Mouse (Mus musculus): ENCODE results near the gene Gpatch3. TPM values are rescaled to one million over a fixed set of nuclear protein-coding genes. Genes with fewer than 3 reads are reported as not detected.

Gene Gpatch3
- polyA plus RNA-seq (2014; fragmentation: Illumina TruSeq; extraction: RNeasy Lipid Tissue Mini Kit (QIAGEN cat#74804)) = not detected

DNA sequence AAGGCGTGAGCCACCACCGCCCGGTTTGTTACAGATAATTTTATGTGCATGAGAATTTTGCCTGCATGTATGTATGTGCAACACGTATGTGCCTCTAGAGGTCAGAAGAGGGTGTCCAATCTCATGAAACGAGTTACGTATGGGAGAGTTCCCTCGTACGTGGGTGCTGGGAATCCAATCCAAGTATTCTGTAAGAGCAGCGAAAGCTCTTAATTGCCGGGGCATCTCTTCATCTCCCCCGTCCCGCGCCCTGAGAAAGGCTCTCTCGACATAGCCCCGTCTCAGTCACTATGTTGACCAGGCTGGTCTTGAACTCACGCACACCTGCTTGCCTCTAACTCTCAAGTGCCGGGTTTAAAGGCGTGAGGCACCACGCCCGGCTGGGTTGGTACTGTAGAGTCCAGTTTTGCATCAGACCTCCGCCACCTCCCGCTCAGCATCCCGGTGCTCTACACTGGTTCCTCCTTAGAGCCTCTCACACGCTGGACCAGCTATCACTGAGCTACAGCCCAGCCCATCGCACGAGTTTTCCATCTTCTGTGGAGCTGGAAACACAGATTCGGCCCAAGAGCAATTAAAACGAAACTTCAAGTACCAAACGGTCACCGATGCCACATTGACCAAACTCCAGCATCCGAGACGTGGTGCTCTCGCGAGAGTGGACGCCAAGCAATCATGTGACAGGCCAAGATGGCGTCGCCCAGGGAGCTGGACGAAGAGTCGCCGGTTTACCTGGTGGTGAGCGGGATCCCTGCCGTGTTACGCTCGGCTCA lies at the start of gene Gpatch3:
Gene Gpatch3, plus strand, starts transcription at position 676 of the 773 bp plus-strand sequence.

DNA sequence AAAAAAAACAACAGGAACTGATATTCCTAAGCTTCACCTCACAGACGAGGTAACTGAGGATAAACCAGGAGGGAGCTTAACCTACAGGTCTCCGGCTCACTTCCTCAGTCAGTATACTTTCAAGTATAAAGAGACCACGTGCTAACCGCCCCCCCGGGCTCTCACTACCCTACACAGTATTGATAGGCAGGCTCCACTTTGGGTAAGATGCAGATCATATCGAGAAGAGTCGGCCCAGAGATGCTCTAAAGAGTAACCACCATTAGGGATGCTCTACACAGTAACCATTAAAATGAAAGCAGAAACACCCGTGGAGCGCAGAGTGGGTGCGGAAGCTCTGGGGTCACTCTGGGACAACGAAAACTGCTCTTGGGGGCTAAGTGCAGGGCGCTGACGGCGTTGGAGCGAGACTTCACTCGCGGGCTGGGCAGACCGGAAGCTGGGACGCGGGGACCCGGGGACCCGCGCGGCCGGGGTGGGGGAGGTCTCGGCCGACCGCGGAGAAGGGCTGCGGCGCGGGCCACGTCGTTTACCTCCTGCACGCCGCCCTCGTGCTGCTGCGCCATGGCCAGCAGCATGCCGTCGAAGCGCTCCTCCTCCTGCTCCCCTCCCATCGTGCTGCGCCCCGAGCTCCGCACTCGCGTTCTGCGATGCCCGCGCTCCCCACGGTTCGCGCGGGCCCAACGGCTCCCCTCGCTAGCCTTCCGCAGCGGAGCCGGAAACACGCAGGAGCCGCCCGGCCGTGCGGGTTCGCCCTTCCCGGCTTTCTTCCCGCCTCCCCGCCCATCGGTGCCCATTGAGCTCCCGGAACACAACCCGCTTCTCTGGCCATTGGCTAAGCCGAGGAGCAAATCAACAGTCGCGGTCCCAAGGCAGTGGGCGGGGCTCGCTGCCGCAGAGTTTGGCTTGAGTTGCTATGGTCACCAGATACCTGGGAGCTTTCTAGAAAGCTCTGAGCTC lies 29.0 kb upstream of the Gpatch3 start, which contains the start of gene Nudc:
Gene Nudc, minus strand, starts transcription at position 725 of the 960 bp plus-strand sequence.

DNA sequence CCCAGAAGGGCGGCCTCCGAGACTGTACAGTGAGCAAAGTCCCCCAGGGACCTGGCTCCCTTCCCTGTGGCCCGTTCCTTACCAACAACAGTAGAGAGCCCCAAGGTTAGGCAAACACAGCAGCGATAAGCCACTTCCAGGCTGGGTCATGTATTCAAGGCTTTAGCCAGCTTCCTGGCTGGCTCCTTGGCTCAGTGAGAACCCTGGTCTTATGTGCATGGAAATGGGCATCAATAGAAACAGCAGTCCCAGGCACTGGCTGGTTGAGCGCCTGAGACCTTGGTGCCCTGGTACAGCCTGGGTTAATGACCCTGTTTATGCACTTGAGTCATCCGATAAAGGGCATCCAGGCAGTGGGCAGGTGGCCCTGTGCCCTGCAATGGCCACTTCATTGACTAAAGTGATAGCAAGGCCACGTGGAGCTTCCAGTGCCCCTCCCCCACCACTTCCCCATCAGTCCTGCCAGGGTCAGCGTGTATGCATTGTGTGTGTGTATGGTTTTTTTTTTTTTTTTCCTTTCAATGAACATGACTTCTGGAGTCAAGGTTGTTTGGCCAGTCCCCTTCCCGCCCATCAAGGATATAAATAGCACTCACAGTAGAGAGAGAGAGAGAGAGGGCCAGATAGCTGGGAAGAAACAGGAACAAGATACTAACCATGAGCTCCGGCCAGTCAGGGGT lies 21.6 kb upstream of the Gpatch3 start, which contains the start of gene Nr0b2:
Gene Nr0b2, plus strand, starts transcription at position 609 of the 680 bp plus-strand sequence.

DNA sequence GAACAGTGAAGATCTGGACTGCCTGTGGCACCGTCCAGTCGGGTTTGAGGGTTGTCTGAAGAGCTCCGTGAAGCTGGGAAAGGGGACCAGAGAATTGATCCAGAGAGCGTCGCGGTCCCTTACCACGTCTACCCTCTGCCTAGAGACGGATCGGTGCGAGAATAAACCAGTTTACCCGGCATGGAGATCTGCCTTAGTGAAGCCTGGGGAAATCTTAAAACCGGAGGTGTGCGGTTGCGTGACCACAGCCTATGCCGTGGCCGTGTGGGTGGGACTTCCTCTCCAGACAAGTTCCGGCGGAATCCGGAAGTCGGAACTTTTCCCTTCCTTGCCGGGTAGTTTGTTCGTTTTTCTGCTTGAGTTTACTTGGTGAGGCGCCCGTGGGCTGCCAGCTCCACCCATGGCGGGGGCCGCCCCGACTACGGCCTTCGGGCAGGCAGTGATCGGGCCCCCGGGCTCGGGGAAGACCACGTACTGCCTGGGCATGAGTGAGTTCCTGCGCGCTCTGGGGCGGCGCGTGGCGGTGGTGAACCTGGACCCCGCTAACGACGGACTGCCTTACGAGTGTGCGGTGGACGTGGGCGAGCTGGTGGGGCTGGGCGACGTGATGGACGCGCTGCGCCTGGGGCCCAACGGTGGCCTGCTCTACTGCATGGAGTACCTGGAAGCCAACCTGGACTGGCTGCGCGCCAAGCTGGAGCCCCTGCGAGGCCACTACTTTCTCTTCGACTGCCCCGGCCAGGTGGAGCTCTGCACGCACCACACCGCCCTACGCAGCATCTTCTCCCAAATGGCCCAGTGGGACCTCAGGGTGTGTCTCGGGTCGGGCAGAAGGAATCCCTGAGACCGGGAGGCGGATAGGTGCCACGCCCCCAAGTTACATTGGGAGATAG lies 9.8 kb downstream of the Gpatch3 start, which contains the start of gene Gpn2:
Gene Gpn2, plus strand, starts transcription at position 304 of the 893 bp plus-strand sequence.

DNA sequence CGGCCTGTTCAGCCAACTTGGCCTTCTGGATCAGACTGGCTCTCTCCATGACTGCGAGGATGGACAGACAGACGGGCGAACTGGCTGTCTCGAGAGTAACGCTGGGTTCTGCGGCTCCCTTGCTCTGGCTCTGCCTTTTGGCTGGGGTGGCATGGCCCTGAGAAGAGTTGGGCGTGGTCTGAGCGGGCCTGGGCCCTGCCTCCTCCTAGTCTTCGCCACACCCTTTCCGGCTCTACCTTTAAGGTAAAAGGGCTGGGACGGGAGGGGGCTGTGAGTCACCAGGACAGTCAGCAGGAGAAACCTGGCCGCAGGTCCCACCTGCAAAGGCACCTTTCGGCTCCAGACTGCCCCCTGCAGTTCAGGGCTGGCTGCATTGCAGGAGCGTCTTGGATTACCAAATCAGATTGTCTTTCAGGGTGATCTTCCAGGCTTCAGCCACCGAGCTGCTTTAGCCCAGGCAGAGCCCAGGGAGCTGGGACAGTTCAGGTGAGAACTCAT lies 27.2 kb downstream of the Gpatch3 start, which contains the start of gene Sfn:
Gene Sfn, minus strand, starts transcription at position 448 of the 498 bp plus-strand sequence.

Other genes starting within 250 kb of the Gpatch3 start
- 2.3 TPM for gene Wdtc1, start 221.3 kb upstream of the Gpatch3 start, polyA plus RNA-seq (2014; fragmentation: Illumina TruSeq; extraction: RNeasy Lipid Tissue Mini Kit (QIAGEN cat#74804))
- gene Slc9a1, start 205.0 kb upstream of the Gpatch3 start, polyA plus RNA-seq (2014; fragmentation: Illumina TruSeq; extraction: RNeasy Lipid Tissue Mini Kit (QIAGEN cat#74804)) = 1.7 TPM
- gene Tent5b, start 94.6 kb upstream of the Gpatch3 start, polyA plus RNA-seq (2014; fragmentation: Illumina TruSeq; extraction: RNeasy Lipid Tissue Mini Kit (QIAGEN cat#74804)) = 0.46 TPM
- gene Trnp1, start 76.2 kb upstream of the Gpatch3 start, polyA plus RNA-seq (2014; fragmentation: Illumina TruSeq; extraction: RNeasy Lipid Tissue Mini Kit (QIAGEN cat#74804)) = not detected
- not detected for gene Kdf1, start 55.8 kb upstream of the Gpatch3 start, polyA plus RNA-seq (2014; fragmentation: Illumina TruSeq; extraction: RNeasy Lipid Tissue Mini Kit (QIAGEN cat#74804))
- gene Nudc, start 28.7 kb upstream of the Gpatch3 start, polyA plus RNA-seq (2014; fragmentation: Illumina TruSeq; extraction: RNeasy Lipid Tissue Mini Kit (QIAGEN cat#74804)) = 38.6 TPM
- gene Nr0b2, start 21.4 kb upstream of the Gpatch3 start, polyA plus RNA-seq (2014; fragmentation: Illumina TruSeq; extraction: RNeasy Lipid Tissue Mini Kit (QIAGEN cat#74804)) = not detected
- not detected for gene Gpn2, start 9.6 kb downstream of the Gpatch3 start, polyA plus RNA-seq (2014; fragmentation: Illumina TruSeq; extraction: RNeasy Lipid Tissue Mini Kit (QIAGEN cat#74804))
- gene Sfn, start 27.4 kb downstream of the Gpatch3 start, polyA plus RNA-seq (2014; fragmentation: Illumina TruSeq; extraction: RNeasy Lipid Tissue Mini Kit (QIAGEN cat#74804)) = not detected
- 2.2 TPM for gene Zdhhc18, start 75.4 kb downstream of the Gpatch3 start, polyA plus RNA-seq (2014; fragmentation: Illumina TruSeq; extraction: RNeasy Lipid Tissue Mini Kit (QIAGEN cat#74804))
- gene Pigv, start 97.9 kb downstream of the Gpatch3 start, polyA plus RNA-seq (2014; fragmentation: Illumina TruSeq; extraction: RNeasy Lipid Tissue Mini Kit (QIAGEN cat#74804)) = 3.8 TPM
- 28.5 TPM for gene Arid1a, start 182.0 kb downstream of the Gpatch3 start, polyA plus RNA-seq (2014; fragmentation: Illumina TruSeq; extraction: RNeasy Lipid Tissue Mini Kit (QIAGEN cat#74804))